Mouse (Mus musculus) neural tube, embryonic 12.5 days (tissue): ENCODE measurements around the gene Otos. TPM values are rescaled to one million over a fixed set of nuclear protein-coding genes. Genes with fewer than 3 reads are reported as not detected.

ENCODE experiments used
- ATAC-seq: fragments of 200-750 bp; cut with Nextera tagmentation; 2 replicates; pipeline ENCODE4 v1.8.0; 2017; ENCODE audit warnings: low read depth, mild to moderate bottlenecking, moderate TSS enrichment, moderate library complexity; ENCODE audit not compliant: low FRiP score
- H3K27ac ChIP-seq: fragments of 300-500 bp; sonication (generic); 2 replicates; pipeline ENCODE4 v1.5.1; 2016
- H3K27me3 ChIP-seq: fragments of 300-500 bp; sonication (generic); replicated peaks from 2 replicates; pipeline ENCODE4 v1.6.1; 2016; ENCODE audit warnings: mild to moderate bottlenecking
- H3K36me3 ChIP-seq: fragments of 300-500 bp; sonication (generic); 2 replicates; pipeline ENCODE4 v1.6.1; 2016; ENCODE audit warnings: mild to moderate bottlenecking
- H3K4me1 ChIP-seq: fragments of 300-500 bp; sonication (generic); 2 replicates; pipeline ENCODE4 v1.6.1; 2016
- H3K4me2 ChIP-seq: fragments of 300-500 bp; sonication (generic); replicated peaks from 2 replicates; pipeline ENCODE4 v1.6.1; 2016; ENCODE audit warnings: mild to moderate bottlenecking
- H3K4me3 ChIP-seq: fragments of 300-500 bp; sonication (generic); 2 replicates; pipeline ENCODE4 v1.5.1; 2016
- H3K9ac ChIP-seq: fragments of 300-500 bp; sonication (generic); 2 replicates; pipeline ENCODE4 v1.6.1; 2016; ENCODE audit warnings: mild to moderate bottlenecking
- H3K9me3 ChIP-seq: fragments of 300-500 bp; sonication (generic); 2 replicates; pipeline ENCODE4 v1.6.1; 2016; ENCODE audit warnings: mild to moderate bottlenecking
- WGBS: fragments of 180-500 bp; shearing (Covaris S2); methylation state at CpG from one replicate; pipeline ENCODE4 v1.1.7; 2016; 5-methylcytosine and 5-hydroxymethylcytosine counted together
- polyA plus RNA-seq: library from polyadenylated mRNA; unstranded; fragments of >200 nt; fragmentation: Nextera tagmentation; extraction: Ambion mirVana; gene quantifications from 2 replicates; pipeline ENCODE4 v1.2.1, GENCODE M21; 2016

Otos gene
- polyA plus RNA-seq, 1 experiment from 2014 or later, result not detected

DNA sequence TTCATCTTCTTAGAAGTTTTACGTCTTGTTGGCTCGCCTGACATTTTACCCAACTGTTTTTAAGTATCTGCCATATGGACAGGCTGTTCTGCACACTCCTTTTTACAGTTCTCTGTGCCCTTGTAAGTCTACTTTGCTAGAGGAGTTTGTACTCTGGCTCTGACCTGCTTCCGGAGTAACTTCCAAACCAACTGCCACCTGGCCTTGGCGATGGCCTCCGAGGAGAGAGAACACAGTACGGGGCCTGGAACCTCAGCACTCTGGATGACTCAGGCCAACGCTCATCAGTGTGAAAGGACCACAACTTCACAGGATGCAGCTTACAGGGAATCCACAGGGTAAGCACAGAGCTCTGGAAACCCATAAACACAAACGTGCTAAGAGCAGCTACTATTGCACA, 14.9 kb downstream of the Otos start:
- no peaks in the 10 kb centered on the region for H3K9me3 ChIP-seq

GRCm38 (mm10) chr1:92632948-92633347, 15.7 kb downstream of the Otos start:
- Histone ChIP-seq H3K27me3 (no peaks in the 10 kb centered on the region), H3K27ac (no peak overlapping the region), H3K36me3 (peaks cover 24% of the 10 kb centered on the region), H3K9ac (no peak overlapping the region), H3K4me2 (no peak overlapping the region), H3K4me3 (no peak overlapping the region), H3K9me3 (no peaks in the 10 kb centered on the region), H3K4me1 (no peaks in the 10 kb centered on the region)
- no peak for ATAC-seq
- 74% methylated on average over 6 of the region's 6 CpGs for WGBS

More for the DNA sequence above, 14.9 kb downstream of the Otos start:
- H3K27me3 ChIP-seq, result no peaks in the 10 kb centered on the region
- no peaks in the 10 kb centered on the region for H3K4me1 ChIP-seq
- H3K27ac ChIP-seq, result no peak overlapping the region
- H3K4me3 ChIP-seq, result no peak overlapping the region
- 82% methylated on average over 8 of the region's 8 CpGs for WGBS
- no peak for ATAC-seq
- H3K4me2 ChIP-seq, result no peak overlapping the region
- peaks cover 26% of the 10 kb centered on the region for H3K36me3 ChIP-seq
- no peak overlapping the region for H3K9ac ChIP-seq

- no peak overlapping the region for H3K9ac ChIP-seq
- H3K4me3 ChIP-seq, result no peak overlapping the region
- H3K27ac ChIP-seq, result no peak overlapping the region
- ATAC-seq, result no peak
- no peaks in the 10 kb centered on the region for H3K27me3 ChIP-seq
- peaks cover 16% of the 10 kb centered on the region for H3K36me3 ChIP-seq
- no peaks in the 10 kb centered on the region for H3K4me1 ChIP-seq
- 80% methylated on average over 5 of the region's 5 CpGs for WGBS
- no peaks in the 10 kb centered on the region for H3K9me3 ChIP-seq
- no peak overlapping the region for H3K4me2 ChIP-seq
These were observed 16.4 kb downstream of the Otos start for GRCm38 (mm10) chr1:92632196-92632595.

- Histone ChIP-seq H3K4me3 (no peak overlapping the region), H3K4me1 (no peaks in the 10 kb centered on the region), H3K27ac (no peak overlapping the region), H3K27me3 (no peaks in the 10 kb centered on the region), H3K9me3 (no peaks in the 10 kb centered on the region), H3K36me3 (no peaks in the 10 kb centered on the region), H3K4me2 (no peak overlapping the region), H3K9ac (no peak overlapping the region)
- 87% methylated on average over 4 of the region's 4 CpGs for WGBS
- ATAC-seq, result no peak
These were observed 20.4 kb downstream of the Otos start for GRCm38 (mm10) chr1:92628227-92628626.

GRCm38 (mm10) chr1:92618360-92618759, 30.3 kb downstream of the Otos start:
- no peak for ATAC-seq
- Histone ChIP-seq H3K9me3 (no peaks in the 10 kb centered on the region), H3K4me2 (no peak overlapping the region), H3K27me3 (0 out of 2 replicates have a peak, but pooled peaks cover 2% of the 10 kb centered on the region), H3K36me3 (no peaks in the 10 kb centered on the region), H3K27ac (no peak overlapping the region), H3K9ac (no peak overlapping the region), H3K4me1 (no peaks in the 10 kb centered on the region), H3K4me3 (no peak overlapping the region)
- 72% methylated on average over 4 of the region's 4 CpGs for WGBS

- no peak for ATAC-seq
- 54% methylated on average over 2 of the region's 2 CpGs for WGBS
- Histone ChIP-seq H3K4me2 (no peak within 1 kb of the TSS), H3K9ac (no peak within 1 kb of the TSS), H3K4me1 (no peaks in the 10 kb centered on the region), H3K9me3 (no peaks in the 10 kb centered on the region), H3K27ac (no peak within 1 kb of the TSS), H3K4me3 (no peak within 1 kb of the TSS), H3K36me3 (no peaks in the 10 kb centered on the region), H3K27me3 (0 out of 2 replicates have a peak, but pooled peaks cover 2% of the 10 kb centered on the region)
These were observed 31.2 kb downstream of the Otos start, which contains the start of gene Olfr12 for GRCm38 (mm10) chr1:92617488-92617887. Olfr12 (plus strand) TSS chr1:92617788.

GRCm38 (mm10) chr1:92616046-92616445, 32.6 kb downstream of the Otos start:
- Histone ChIP-seq H3K27ac (no peak overlapping the region), H3K27me3 (0 out of 2 replicates have a peak, but pooled peaks cover 2% of the 10 kb centered on the region), H3K9ac (no peak overlapping the region), H3K9me3 (no peaks in the 10 kb centered on the region), H3K36me3 (no peaks in the 10 kb centered on the region), H3K4me1 (no peaks in the 10 kb centered on the region), H3K4me2 (no peak overlapping the region), H3K4me3 (no peak overlapping the region)
- no peak for ATAC-seq
- 91% methylated on average over 1 of the region's 1 CpGs for WGBS

DNA sequence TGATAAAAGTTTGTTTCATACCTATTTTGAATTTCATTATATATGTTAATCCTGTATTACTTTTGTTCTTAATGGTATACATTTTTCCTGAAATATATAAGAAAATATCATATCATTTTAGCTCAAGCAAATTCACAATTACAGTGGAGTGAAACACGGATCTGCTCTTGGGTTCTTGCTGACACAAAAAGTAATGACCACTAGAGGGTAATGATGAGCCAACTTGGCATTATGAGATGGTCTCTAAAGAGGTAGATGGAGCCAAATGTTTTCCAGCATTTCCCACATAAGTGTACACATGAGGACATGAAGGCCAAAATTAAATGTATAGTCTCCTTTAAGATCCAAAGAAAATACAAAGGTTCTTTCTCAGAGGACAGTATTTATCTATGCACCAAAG, 34.1 kb downstream of the Otos start:
- WGBS, result 12% methylated on average over 1 of the region's 1 CpGs

GRCm38 (mm10) chr1:92613175-92613574, 35.5 kb downstream of the Otos start:
- ATAC-seq, result no peak
- WGBS, result 41% methylated on average over 4 of the region's 4 CpGs

More for the DNA sequence above, 34.1 kb downstream of the Otos start:
- no peaks in the 10 kb centered on the region for H3K4me1 ChIP-seq
- H3K9me3 ChIP-seq, result no peaks in the 10 kb centered on the region
- no peak for ATAC-seq
- no peak overlapping the region for H3K4me3 ChIP-seq
- no peaks in the 10 kb centered on the region for H3K36me3 ChIP-seq
- H3K4me2 ChIP-seq, result no peak overlapping the region
- H3K9ac ChIP-seq, result no peak overlapping the region
- H3K27me3 ChIP-seq, result 0 out of 2 replicates have a peak, but pooled peaks cover 2% of the 10 kb centered on the region
- no peak overlapping the region for H3K27ac ChIP-seq

DNA sequence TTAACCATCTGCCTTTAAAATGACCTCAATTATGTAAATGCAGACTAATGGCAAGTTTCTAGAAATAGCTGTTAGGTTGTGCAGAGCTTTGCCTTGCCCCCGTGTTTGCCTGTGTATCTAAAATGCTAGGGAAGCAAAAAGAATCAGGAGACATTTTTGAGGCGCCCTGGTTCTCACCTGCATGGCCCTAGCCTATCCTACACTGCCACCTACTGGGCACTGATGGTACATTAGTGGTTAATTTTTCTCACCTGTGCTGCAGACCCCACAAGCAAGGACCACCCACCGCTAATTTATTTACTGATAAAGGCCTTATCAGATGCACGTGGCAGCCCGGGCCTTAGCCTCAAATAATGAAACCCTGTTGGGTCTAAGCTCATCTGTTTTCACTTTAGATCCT, 37.6 kb downstream of the Otos start:
- no peak overlapping the region for H3K27ac ChIP-seq
- H3K9me3 ChIP-seq, result no peaks in the 10 kb centered on the region
- H3K4me2 ChIP-seq, result no peak overlapping the region
- ATAC-seq, result no peak
- no peak overlapping the region for H3K4me3 ChIP-seq
- no peak overlapping the region for H3K9ac ChIP-seq
- 8% methylated on average over 5 of the region's 5 CpGs for WGBS
- no peaks in the 10 kb centered on the region for H3K36me3 ChIP-seq
- no peaks in the 10 kb centered on the region for H3K4me1 ChIP-seq
- no peaks in the 10 kb centered on the region for H3K27me3 ChIP-seq

More at GRCm38 (mm10) chr1:92613175-92613574, 35.5 kb downstream of the Otos start:
- H3K9ac ChIP-seq, result no peak overlapping the region
- no peaks in the 10 kb centered on the region for H3K36me3 ChIP-seq
- H3K27ac ChIP-seq, result no peak overlapping the region
- no peak overlapping the region for H3K4me2 ChIP-seq
- H3K4me1 ChIP-seq, result no peaks in the 10 kb centered on the region
- H3K27me3 ChIP-seq, result no peaks in the 10 kb centered on the region
- H3K4me3 ChIP-seq, result no peak overlapping the region
- no peaks in the 10 kb centered on the region for H3K9me3 ChIP-seq

DNA sequence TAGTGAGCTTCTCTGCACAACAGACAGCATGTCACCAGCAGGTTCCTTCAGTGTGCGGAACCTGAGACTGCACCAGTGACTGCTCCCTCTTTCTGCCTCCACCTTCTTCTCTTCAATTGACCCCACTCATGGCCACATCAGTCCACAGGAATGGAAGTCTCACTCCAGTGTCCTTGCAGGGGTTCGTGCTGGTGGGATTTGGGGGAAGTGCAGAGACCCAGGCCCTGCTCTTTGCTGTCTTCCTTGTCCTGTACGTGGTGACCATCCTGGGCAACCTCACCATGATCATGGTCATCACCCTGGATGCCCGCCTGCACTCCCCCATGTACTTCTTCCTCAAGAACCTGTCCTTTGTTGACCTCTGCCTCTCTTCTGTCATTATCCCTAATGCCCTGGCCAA, 40.9 kb downstream of the Otos start:
- no peak for ATAC-seq
- Histone ChIP-seq H3K9ac (no peak overlapping the region), H3K4me2 (no peak overlapping the region), H3K27ac (no peak overlapping the region), H3K4me3 (no peak overlapping the region), H3K4me1 (no peaks in the 10 kb centered on the region), H3K9me3 (no peaks in the 10 kb centered on the region), H3K36me3 (no peaks in the 10 kb centered on the region), H3K27me3 (no peaks in the 10 kb centered on the region)
- WGBS, result 85% methylated on average over 4 of the region's 4 CpGs

DNA sequence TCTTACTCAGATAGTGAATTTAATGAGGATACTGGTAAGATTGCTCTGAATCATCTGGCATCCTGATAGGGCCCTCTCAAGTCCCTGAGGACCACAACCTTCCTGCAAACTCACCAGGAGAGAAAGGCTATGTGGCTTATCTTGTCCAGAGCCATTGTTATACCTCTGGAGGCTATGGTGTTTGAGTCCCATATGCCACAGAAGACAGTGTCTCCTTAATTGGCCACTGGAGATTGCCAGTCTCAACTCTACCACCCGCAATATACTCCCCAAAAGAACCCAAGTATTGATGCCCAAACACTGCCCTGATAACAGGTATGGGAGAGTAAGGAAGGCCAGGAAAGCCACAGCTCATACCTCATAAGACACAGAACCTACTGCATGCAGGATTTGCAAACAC, 43.2 kb downstream of the Otos start, which contains the start of gene Olfr1410:
Gene Olfr1410 (plus strand): TSS at position 301 of the 400 bp plus-strand sequence.
- no peak within 1 kb of the TSS for H3K9ac ChIP-seq
- no peak within 1 kb of the TSS for H3K27ac ChIP-seq
- no peaks in the 10 kb centered on the region for H3K36me3 ChIP-seq
- 87% methylated on average over 1 of the region's 1 CpGs for WGBS
- H3K4me1 ChIP-seq, result no peaks in the 10 kb centered on the region
- H3K27me3 ChIP-seq, result no peaks in the 10 kb centered on the region
- no peaks in the 10 kb centered on the region for H3K9me3 ChIP-seq
- ATAC-seq, result no peak
- no peak within 1 kb of the TSS for H3K4me2 ChIP-seq
- no peak within 1 kb of the TSS for H3K4me3 ChIP-seq

- no peaks in the 10 kb centered on the region for H3K27me3 ChIP-seq
- no peak for ATAC-seq
- WGBS, result 92% methylated on average over 3 of the region's 3 CpGs
- H3K4me1 ChIP-seq, result no peaks in the 10 kb centered on the region
- H3K9ac ChIP-seq, result no peak overlapping the region
- no peak overlapping the region for H3K27ac ChIP-seq
- no peaks in the 10 kb centered on the region for H3K36me3 ChIP-seq
- H3K4me2 ChIP-seq, result no peak overlapping the region
- H3K4me3 ChIP-seq, result no peak overlapping the region
- H3K9me3 ChIP-seq, result no peaks in the 10 kb centered on the region
These were observed 52.6 kb downstream of the Otos start for GRCm38 (mm10) chr1:92596019-92596418.
